Mouse (Mus musculus): ENCODE measurements at regions not wholly inside any gene's neighbourhood (a gene's known extent, or its start where the extent isn't known, plus 50 kb on each side); places are given as distances from the start of the nearest gene placed in this dataset.

GRCm38 (mm10) chr9:78769168-78769567 lies 153.8 kb downstream of the Cd109 start:
- in situ Hi-C loops (cut with MboI, MseI): loop anchor here in 1 of 2 experiments (5.0 to 10.0 kb wide), 2 partner anchors 953 to 1256 kb away; no protein-coding TSS in a partner anchor

DNA sequence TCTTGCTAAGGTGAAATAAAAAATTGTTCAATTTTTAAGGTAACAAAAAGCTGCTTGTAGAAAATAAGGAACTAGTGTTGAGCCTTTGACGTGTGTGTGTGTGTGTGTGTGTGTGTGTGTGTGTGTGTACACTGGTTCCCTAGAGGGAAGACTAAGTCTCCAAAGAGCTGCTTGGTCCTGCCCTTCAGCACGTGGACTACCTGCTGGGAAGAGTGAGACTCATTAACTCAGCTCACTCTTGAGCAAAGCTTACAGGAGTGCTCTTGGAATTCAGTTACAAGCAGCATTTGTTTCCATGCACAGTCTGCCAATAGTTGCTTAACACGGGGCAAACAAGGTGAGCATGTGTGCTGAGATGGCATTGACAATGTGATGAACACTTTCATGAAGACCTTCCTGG lies 158.6 kb downstream of the Cd109 start:
- in situ Hi-C loops (cut with MboI, MseI): loop anchor here in 1 of 2 experiments (5.0 kb wide), 1 partner anchor 948 kb away; no protein-coding TSS in a partner anchor

DNA sequence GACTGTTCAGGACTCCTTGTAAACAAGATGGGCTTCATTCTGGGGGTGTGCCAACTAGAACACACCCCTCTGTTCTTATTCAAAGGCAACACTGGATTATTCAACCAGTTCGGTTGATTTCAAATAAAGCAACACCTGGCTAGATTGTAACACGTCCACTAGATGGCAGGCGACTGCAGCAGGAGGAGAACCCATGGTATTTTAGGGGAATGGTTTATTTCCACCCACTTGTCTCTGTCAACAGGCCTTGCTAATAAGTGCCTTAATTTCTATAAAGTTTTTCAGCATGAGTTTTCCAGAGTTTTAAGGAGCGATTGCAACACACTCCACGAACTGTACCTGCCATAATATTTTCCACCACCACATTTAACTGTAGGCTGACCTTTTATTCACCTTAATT lies 160.1 kb downstream of the Cd109 start:
- in situ Hi-C loops (cut with MboI, MseI): no loop called here

DNA sequence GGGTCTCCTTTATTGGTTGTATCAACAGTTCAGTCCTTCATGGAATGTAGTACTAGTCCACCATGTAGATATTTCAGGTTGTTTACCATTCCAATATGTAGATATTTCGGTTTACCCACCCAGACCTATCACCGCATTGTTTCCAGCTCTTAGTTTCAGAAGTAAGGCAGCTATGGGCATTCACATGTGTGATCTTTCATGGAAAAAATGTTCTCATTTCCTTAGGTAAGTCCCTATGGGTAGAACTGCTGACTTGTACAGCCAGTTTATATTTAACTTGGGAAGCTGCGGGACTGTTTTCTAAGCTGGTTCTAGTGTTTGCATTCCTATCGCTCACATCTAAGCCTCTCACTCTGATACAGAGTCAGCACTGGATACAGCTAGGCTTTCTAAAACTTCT lies 165.2 kb downstream of the Cd109 start:
- in situ Hi-C loops (cut with MboI, MseI): no loop called here

GRCm38 (mm10) chr9:78782297-78782696 lies 167.0 kb downstream of the Cd109 start:
- in situ Hi-C loops (cut with MboI, MseI): no loop called here

GRCm38 (mm10) chr9:78782860-78783259 lies 167.5 kb downstream of the Cd109 start:
- in situ Hi-C loops (cut with MboI, MseI): no loop called here

- in situ Hi-C loops (cut with MboI, MseI): no loop called here
Observed at GRCm38 (mm10) chr9:78787866-78788265, 172.5 kb downstream of the Cd109 start.

GRCm38 (mm10) chr9:78789703-78790102 lies 174.4 kb downstream of the Cd109 start:
- in situ Hi-C loops (cut with MboI, MseI): no loop called here

- in situ Hi-C loops (cut with MboI, MseI): no loop called here
Observed at GRCm38 (mm10) chr9:78790155-78790554, 174.8 kb downstream of the Cd109 start.

- in situ Hi-C loops (cut with MboI, MseI): no loop called here
Observed at GRCm38 (mm10) chr9:78795801-78796200, 180.5 kb downstream of the Cd109 start.

- in situ Hi-C loops (cut with MboI, MseI): loop anchor here in 1 of 2 experiments (25.0 kb wide), 1 partner anchor 1420 kb away; no protein-coding TSS in a partner anchor
Observed at GRCm38 (mm10) chr9:78817221-78817620, 201.9 kb downstream of the Cd109 start.

GRCm38 (mm10) chr9:78821554-78822212 lies 206.3 kb downstream of the Cd109 start:
- in situ Hi-C loops (cut with MboI, MseI): loop anchor here in 1 of 2 experiments (25.0 kb wide), 1 partner anchor 1416 kb away; no protein-coding TSS in a partner anchor

- in situ Hi-C loops (cut with MboI, MseI): loop anchor here in 1 of 2 experiments (25.0 kb wide), 1 partner anchor 1992 kb away; no protein-coding TSS in a partner anchor
Observed at GRCm38 (mm10) chr9:78844969-78845683, 229.8 kb downstream of the Cd109 start.

- in situ Hi-C loops (cut with MboI, MseI): loop anchor here in 1 of 2 experiments (25.0 kb wide), 1 partner anchor 1991 kb away; no protein-coding TSS in a partner anchor
Observed at GRCm38 (mm10) chr9:78846110-78846509, 230.8 kb downstream of the Cd109 start.

- in situ Hi-C loops (cut with MboI, MseI): loop anchor here in 1 of 2 experiments (25.0 kb wide), 1 partner anchor 1989 kb away; no protein-coding TSS in a partner anchor
Observed at GRCm38 (mm10) chr9:78847890-78848563, 232.7 kb downstream of the Cd109 start.

- in situ Hi-C loops (cut with MboI, MseI): loop anchor here in 1 of 2 experiments (25.0 kb wide), 1 partner anchor 1989 kb away; no protein-coding TSS in a partner anchor
Observed at GRCm38 (mm10) chr9:78848564-78848893, 233.2 kb downstream of the Cd109 start.

DNA sequence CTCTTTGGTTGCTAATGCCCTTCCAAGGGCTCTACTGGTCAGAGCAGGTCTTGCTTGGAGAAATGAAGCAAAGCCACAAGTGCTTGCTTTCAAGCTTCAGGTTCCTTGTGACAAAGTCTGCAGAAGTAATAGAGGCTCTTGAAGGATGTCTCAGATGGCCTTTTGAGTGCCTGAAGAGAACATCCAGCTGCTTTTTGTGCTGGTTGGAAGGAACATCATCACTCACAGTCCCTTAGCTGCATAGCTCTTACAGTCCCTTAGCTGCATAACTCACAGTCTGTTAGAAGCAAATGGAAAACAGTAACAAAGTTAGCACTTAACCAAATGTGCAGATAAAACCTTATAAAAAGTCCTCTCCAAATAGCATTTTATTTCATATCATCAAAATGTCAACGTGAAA lies 241.6 kb downstream of the Cd109 start:
- in situ Hi-C loops (cut with MboI, MseI): loop anchor here in 1 of 2 experiments (5.0 kb wide), 1 partner anchor 65 kb away; no protein-coding TSS in a partner anchor

GRCm38 (mm10) chr9:78859956-78860355 lies 244.6 kb downstream of the Cd109 start:
- in situ Hi-C loops (cut with MboI, MseI): loop anchor here in 1 of 2 experiments (5.0 kb wide), 1 partner anchor 62 kb away; no protein-coding TSS in a partner anchor

DNA sequence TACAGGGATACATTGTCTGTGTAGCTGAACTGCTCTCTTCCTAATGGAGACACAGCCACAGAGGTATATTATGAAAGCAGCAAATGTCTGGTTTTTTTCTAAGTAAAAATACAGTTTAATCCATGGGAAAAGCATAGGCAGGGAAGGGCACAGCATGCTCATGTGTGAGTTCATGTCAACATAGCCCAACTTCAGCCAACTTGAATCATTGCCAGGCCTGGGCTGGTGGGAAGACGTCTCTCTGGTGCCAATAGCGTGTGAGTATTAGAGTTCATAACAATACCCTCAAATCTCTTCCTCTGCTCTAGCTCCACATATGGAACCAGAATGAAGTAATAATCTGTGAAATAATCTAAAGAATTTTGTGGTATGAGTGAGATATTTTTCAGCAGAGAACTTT lies 257.2 kb downstream of the Cd109 start:
- in situ Hi-C loops (cut with MboI, MseI): loop anchor here in 1 of 2 experiments (10.0 kb wide), 1 partner anchor 1218 kb away; no protein-coding TSS in a partner anchor

GRCm38 (mm10) chr9:78879955-78880642 lies 264.8 kb downstream of the Cd109 start:
- in situ Hi-C loops (cut with MboI, MseI): loop anchor here in 1 of 2 experiments (10.0 kb wide), 1 partner anchor 1225 kb away; no protein-coding TSS in a partner anchor

All from T-helper 17 cell (primary cell).